Mouse (Mus musculus) kidney, embryonic 15.5 days (tissue): Measurements from ENCODE around the gene Msi1. TPM values are rescaled to one million over a fixed set of nuclear protein-coding genes. Genes with fewer than 3 reads are reported as not detected.
"Not testable (repeated sequence)": the region's sequence is repeated elsewhere in the genome, so short reads cannot be mapped to it uniquely, and the experiment has no call there.

ENCODE experiments used
- ATAC-seq: fragments of 200-750 bp; cut with Nextera tagmentation; replicated peaks from 2 replicates; pipeline ENCODE4 v1.8.0; 2017; ENCODE audit warnings: moderate TSS enrichment; ENCODE audit not compliant: low FRiP score
- H3K27ac ChIP-seq: fragments of 300-500 bp; sonication (generic); 2 replicates; pipeline ENCODE4 v1.5.1; 2015; ENCODE audit warnings: mild to moderate bottlenecking, inconsistent platforms
- H3K27me3 ChIP-seq: fragments of 300-500 bp; sonication (generic); 2 replicates; pipeline ENCODE4 v1.6.1; 2015; ENCODE audit warnings: inconsistent platforms
- H3K36me3 ChIP-seq: fragments of 300-500 bp; sonication (generic); 2 replicates; pipeline ENCODE4 v1.6.1; 2015; ENCODE audit warnings: inconsistent platforms
- H3K4me1 ChIP-seq: fragments of 300-500 bp; sonication (generic); 2 replicates; pipeline ENCODE4 v1.6.1; 2015; ENCODE audit warnings: inconsistent platforms
- H3K4me2 ChIP-seq: fragments of 300-500 bp; sonication (generic); 2 replicates; pipeline ENCODE4 v1.6.1; 2015; ENCODE audit warnings: moderate library complexity, mild to moderate bottlenecking, inconsistent platforms
- H3K4me3 ChIP-seq: fragments of 300-500 bp; sonication (generic); replicated peaks from 2 replicates; pipeline ENCODE4 v1.5.1; 2015; ENCODE audit warnings: mild to moderate bottlenecking, inconsistent platforms
- H3K9ac ChIP-seq: fragments of 300-500 bp; sonication (generic); 2 replicates; pipeline ENCODE4 v1.6.1; 2015; ENCODE audit warnings: mild to moderate bottlenecking, inconsistent platforms
- H3K9me3 ChIP-seq: fragments of 300-500 bp; sonication (generic); replicated peaks from 2 replicates; pipeline ENCODE4 v1.6.1; 2016; ENCODE audit warnings: inconsistent platforms
- WGBS: fragments of 180-500 bp; shearing (Covaris S2); methylation state at CpG from one replicate; pipeline ENCODE4 v1.1.7; 2015; ENCODE audit warnings: mixed read lengths; 5-methylcytosine and 5-hydroxymethylcytosine counted together
- polyA plus RNA-seq: library from polyadenylated mRNA; unstranded; fragments of >200 nt; fragmentation: Nextera tagmentation; extraction: Ambion mirVana; gene quantifications from 2 replicates; pipeline ENCODE4 v1.2.1, GENCODE M21; 2015

Msi1 gene
- polyA plus RNA-seq, 1 experiment from 2014 or later, result 22.0 TPM

DNA sequence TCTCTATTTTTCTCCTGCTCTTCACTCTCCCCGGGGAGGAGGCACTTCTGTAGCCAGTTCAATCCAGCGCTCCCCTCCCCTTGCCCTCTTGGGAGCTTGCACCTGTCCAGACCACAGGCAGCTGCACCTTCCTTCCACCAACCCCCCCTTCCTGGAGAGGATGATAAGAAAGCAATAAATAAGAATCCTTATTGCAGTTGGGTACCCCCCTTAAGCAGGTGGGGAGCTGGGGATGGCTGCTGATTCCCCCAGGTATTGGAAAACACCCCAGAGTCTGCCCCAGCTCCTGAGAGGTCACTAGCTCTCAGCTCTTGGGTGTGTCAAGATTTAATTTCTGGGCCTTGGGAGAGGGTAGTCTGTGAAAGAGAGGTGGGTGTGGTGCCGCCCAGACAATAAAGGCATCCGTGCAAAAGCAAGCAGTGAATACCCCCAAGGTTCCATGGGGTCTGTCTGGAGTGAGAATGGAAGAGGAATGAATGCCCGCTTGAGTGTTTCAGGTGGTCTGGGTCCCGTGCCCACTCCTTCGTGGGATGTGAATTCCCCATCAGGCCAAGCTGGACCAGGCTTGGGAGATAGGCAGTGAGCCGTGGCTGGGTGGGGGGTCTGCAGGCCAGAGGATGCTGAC is 6.5 kb downstream of the Msi1 start:
- peak overlapping the region; percentile 39 for H3K4me3 ChIP-seq
- no peaks in the 10 kb centered on the region for H3K9me3 ChIP-seq
- peak overlapping the region; percentile 87 for H3K27ac ChIP-seq
- no peak for ATAC-seq
- H3K36me3 ChIP-seq, result peaks cover 34% of the 10 kb centered on the region
- 28% methylated on average over 8 of the region's 8 CpGs for WGBS
- H3K4me2 ChIP-seq, result peak overlapping the region; percentile 61
- peaks cover 80% of the 10 kb centered on the region for H3K4me1 ChIP-seq
- peak overlapping the region; percentile 44 for H3K9ac ChIP-seq
- H3K27me3 ChIP-seq, result no peaks in the 10 kb centered on the region

DNA sequence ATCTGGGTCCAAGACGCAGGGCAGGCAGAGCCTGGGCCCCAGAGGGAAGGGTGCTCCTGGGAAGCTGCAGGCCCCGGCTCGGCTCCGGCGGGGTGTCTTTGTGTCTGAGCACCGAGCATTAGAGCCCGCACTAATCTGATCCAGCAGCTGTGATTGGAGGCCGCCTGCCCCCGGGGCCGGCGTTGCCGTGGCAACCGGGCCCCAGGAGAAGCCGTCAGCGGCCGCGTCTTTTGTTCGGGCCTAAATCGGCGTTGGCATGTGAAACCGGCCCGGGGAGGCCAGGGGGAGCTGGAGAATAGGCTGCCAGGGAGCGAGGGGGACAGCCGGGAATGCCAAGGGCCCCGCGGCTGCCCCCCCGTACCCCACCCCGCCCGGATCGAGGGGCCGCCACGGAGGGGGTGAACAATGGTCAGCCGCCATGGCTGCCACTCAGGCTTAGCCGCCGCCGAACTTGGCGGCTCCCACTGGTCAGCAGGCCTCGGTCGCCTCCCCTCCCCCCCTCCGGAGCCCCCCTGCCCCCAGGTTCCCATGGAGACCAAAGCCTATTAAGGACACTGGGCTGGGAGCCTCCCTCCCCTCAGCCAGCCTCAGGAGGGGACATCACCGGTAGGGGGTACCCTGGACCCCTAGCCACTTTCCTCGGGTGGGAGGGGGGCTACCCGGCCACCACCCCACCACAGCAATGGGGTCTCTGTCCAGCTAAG is 7.2 kb downstream of the Msi1 start:
- ATAC-seq, result peak; percentile 81

DNA sequence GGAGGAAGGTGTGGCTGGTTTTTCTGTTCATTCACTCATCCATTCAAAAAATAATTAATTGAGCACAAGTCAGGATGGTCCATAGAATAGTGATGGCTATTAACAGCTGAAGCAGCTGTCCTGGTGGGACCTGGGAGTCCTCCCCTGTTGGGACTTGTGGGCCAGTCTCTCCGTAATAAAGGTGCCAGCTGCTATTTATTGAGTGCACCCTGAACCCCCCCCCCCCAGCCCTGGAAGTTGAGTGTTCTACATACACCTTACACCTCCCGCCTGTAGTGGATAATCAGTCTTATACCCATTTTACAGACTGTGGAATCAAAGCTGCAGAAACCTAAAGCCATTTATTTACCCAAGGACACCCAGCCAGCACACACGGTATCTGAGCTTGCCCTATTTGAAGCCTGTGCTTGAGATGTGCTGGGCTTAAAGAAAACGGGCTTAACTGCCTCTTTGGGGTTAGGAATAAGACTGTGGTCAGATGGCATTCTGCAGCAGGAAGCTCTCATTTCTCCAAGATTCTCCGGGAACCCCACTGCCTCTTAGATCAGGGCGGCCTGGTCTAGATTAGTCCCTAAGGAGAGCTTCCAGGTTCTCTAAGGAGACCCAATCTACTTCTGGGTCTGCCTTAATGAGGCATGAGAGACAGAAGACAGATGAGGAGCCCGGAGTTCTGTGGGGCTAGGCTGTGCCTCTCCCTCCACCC is 8.0 kb downstream of the Msi1 start:
- Histone ChIP-seq H3K27me3 (no peaks in the 10 kb centered on the region), H3K9ac (no peak overlapping the region)

More for the DNA sequence above, 7.2 kb downstream of the Msi1 start:
- Histone ChIP-seq H3K4me3 (peak overlapping the region; percentile 39), H3K27ac (peak overlapping the region; percentile 87), H3K9ac (peak overlapping the region; percentile 44), H3K4me2 (peak overlapping the region; percentile 61), H3K36me3 (peaks cover 35% of the 10 kb centered on the region), H3K9me3 (no peaks in the 10 kb centered on the region), H3K27me3 (no peaks in the 10 kb centered on the region), H3K4me1 (peaks cover 76% of the 10 kb centered on the region)
- WGBS, result under 1% methylated on average over 40 of the region's 43 CpGs

DNA sequence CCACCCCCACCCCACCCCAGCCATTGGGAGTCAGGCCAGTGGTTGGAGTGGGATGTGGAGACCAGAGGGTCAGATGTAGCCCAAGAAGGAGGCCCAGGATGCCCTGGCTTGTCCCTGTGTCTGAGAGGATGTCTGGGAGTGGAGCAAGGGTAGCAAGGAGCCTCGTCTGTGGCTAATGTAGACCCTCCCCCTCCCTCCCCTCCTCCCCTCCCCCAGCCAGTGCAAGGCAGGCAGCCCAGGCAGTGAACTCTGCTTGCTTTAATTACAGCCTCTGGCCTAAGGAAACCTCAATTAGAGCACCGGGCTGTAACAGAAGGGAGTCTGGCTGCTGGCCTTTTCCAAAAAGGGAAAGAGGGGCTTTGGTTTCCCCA is 8.5 kb downstream of the Msi1 start:
- peak overlapping the region; percentile 87 for H3K27ac ChIP-seq

More for the DNA sequence above, 8.0 kb downstream of the Msi1 start:
- Histone ChIP-seq H3K4me1 (peaks cover 68% of the 10 kb centered on the region), H3K9me3 (no peaks in the 10 kb centered on the region), H3K4me3 (no peak overlapping the region), H3K27ac (peak overlapping the region; percentile 87), H3K4me2 (no peak overlapping the region; the same call in 1 of the 2 replicates), H3K36me3 (peaks cover 43% of the 10 kb centered on the region)
- no peak for ATAC-seq
- WGBS, result 55% methylated on average over 7 of the region's 7 CpGs

DNA sequence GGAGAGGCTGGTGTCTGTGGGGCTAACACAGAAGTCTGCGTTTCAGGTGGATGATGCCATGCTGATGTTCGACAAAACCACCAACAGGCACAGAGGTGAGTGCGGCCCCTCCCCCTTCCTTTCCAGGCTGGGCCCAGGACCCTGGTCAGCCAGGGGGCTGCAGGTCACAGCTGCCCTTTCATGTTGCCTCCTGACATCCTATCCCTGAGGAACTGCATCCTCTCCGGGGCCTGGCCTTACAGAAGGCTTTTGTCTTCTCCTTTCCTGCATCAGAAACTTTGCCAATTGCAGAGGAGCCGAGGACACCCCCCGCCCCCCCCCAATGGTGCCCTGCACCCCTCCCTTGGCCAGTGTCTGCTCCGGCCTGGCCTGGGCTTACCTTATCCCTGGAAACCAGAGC is 9.3 kb downstream of the Msi1 start:
- peak overlapping the region; percentile 87 for H3K27ac ChIP-seq
- WGBS, result 32% methylated on average over 7 of the region's 7 CpGs
- H3K9me3 ChIP-seq, result no peaks in the 10 kb centered on the region
- ATAC-seq, result no peak
- H3K36me3 ChIP-seq, result peaks cover 48% of the 10 kb centered on the region
- H3K4me3 ChIP-seq, result no peak overlapping the region
- no peaks in the 10 kb centered on the region for H3K27me3 ChIP-seq
- H3K4me1 ChIP-seq, result peaks cover 59% of the 10 kb centered on the region
- H3K4me2 ChIP-seq, result no peak overlapping the region
- H3K9ac ChIP-seq, result no peak overlapping the region

More for the DNA sequence above, 8.5 kb downstream of the Msi1 start:
- Histone ChIP-seq H3K4me2 (no peak overlapping the region), H3K36me3 (peaks cover 43% of the 10 kb centered on the region), H3K9me3 (no peaks in the 10 kb centered on the region), H3K4me1 (peaks cover 63% of the 10 kb centered on the region), H3K4me3 (no peak overlapping the region), H3K9ac (no peak overlapping the region), H3K27me3 (no peaks in the 10 kb centered on the region)
- WGBS, result 8% methylated on average over 2 of the region's 2 CpGs
- ATAC-seq, result no peak

DNA sequence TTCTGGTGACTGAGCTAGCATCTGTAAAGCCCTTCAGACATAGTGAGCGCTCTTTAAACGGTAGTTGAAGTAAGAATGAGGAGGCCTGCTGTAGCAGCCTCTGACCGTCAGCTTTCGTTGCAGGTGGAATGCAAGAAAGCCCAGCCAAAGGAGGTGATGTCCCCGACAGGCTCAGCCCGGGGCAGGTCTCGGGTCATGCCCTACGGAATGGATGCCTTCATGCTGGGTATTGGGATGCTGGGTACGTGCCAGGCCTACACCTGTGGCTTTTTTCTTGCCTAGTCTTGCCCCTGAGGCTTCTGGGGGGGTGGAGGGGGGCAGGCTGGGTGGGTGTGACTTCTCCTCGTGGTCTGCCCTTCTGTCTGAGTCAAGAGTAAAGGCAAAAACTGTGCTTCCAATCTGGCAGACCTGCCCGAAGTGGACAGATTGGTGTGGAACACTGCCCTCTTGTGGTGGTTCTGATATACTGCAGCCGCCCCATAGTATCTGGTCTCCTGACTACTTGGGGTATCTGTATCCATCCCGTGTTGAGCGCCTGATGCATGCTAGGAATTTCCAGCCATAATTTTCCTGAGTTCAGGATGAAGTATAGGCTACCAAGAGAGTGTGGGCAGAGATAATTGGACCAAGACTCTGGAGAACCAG is 11.9 kb downstream of the Msi1 start:
- Histone ChIP-seq H3K9ac (no peak overlapping the region), H3K4me1 (peaks cover 32% of the 10 kb centered on the region), H3K27me3 (no peaks in the 10 kb centered on the region), H3K4me2 (no peak overlapping the region), H3K4me3 (no peak overlapping the region), H3K27ac (no peak overlapping the region), H3K36me3 (peaks cover 68% of the 10 kb centered on the region), H3K9me3 (no peaks in the 10 kb centered on the region)
- ATAC-seq, result peak; percentile 22; the same call in 1 of the 2 replicates
- WGBS, result 41% methylated on average over 14 of the region's 14 CpGs

DNA sequence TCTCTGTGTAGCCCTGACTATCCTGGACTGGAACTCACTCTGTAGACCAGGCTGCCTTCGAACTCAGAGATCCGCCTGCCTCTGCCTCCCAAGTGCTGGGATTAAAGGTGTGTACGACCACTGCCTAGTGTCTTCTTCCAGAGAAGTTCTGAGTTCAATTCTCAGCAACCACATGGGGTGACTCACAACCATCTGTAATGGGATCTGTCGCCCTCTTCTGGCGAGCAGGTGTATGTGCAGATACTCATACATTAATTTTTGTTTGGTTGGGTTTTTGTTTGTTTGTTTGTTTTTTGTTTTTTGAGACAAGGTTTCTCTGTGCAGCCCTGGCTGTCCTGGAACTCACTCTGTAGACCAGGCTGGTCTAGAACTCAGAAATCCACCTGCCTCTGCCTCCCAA is 13.3 kb downstream of the Msi1 start:
- peaks cover 19% of the 10 kb centered on the region for H3K4me1 ChIP-seq
- WGBS, result 84% methylated on average over 5 of the region's 5 CpGs
- peaks cover 81% of the 10 kb centered on the region for H3K36me3 ChIP-seq
- H3K9ac ChIP-seq, H3K27me3 ChIP-seq, ATAC-seq, H3K9me3 ChIP-seq, H3K27ac ChIP-seq, H3K4me3 ChIP-seq, H3K4me2 ChIP-seq: not testable (repeated sequence)

DNA sequence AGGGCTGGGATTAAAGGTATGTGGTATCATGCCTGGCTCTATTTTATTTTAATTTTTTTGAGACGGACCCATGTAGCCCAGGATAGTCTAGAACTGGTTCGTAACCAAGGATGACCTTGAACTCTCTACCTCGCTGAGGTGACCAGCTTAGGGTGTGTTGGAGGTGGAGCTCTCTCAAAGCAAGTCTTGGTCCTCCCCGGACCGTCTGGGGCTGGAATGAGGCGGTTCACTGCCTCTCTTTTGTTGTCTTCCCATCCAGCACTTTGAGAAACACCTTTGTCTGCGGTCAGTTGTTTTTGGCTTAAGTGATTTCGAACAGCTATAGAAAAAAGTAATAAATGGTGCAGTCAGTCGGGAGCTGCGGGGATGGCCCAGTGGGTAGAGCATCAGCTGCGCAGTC is 14.7 kb downstream of the Msi1 start:
- no peaks in the 10 kb centered on the region for H3K9me3 ChIP-seq
- H3K4me2 ChIP-seq, result no peak overlapping the region
- no peak overlapping the region for H3K4me3 ChIP-seq
- ATAC-seq, result no peak
- H3K36me3 ChIP-seq, result peaks cover 84% of the 10 kb centered on the region
- H3K4me1 ChIP-seq, result peaks cover 4% of the 10 kb centered on the region
- H3K9ac ChIP-seq, result no peak overlapping the region
- H3K27me3 ChIP-seq, result no peaks in the 10 kb centered on the region
- H3K27ac ChIP-seq, result no peak overlapping the region
- WGBS, result 92% methylated on average over 11 of the region's 11 CpGs

DNA sequence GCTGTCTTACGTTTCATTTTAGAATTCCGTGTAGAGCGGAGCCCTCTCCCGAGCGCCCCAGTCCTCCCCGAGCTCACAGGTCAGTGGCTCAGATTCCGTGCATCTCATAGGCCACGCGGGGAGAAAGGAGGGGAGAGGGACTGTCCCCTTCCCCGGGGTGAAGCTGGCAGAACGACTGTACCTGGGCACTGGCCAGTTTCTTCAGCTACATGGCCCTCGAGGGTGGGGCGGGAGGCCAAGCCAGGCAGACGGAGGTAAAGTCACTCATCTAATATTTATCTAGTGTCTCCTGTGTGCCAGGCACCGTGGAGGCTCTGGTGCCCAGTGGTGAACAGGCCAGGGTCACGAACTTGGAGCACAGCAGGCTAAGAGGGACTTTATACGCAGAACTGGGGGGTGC is 17.7 kb downstream of the Msi1 start:
- ATAC-seq, result no peak

DNA sequence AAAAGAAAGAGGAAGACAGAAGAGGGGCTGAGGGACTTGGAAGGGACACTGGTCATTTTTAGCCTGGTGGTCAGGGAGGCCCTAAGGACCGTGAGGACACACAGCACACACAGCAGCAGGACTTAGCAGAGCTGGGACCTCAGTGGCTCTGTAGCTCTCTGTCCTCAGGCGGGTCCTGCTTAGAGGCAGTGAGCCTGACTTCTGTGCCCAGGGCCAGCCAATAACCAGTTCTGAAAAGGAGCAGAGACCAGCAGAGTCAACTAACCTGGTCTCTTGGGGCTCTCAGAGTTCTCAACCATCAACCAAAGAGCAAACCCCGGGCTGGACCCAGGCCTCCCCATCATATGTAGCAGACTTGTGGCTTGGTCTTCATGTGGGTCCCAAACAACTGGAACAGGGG is 19.8 kb downstream of the Msi1 start:
- 86% methylated on average over 3 of the region's 3 CpGs for WGBS
- 0 out of 2 replicates have a peak, but pooled peaks cover 5% of the 10 kb centered on the region for H3K4me1 ChIP-seq
- no peaks in the 10 kb centered on the region for H3K27me3 ChIP-seq
- H3K36me3 ChIP-seq, result peaks cover 90% of the 10 kb centered on the region
- no peak overlapping the region for H3K4me2 ChIP-seq
- H3K9me3 ChIP-seq, result no peaks in the 10 kb centered on the region
- no peak overlapping the region for H3K27ac ChIP-seq
- ATAC-seq, result no peak
- no peak overlapping the region for H3K4me3 ChIP-seq
- no peak overlapping the region for H3K9ac ChIP-seq

More for the DNA sequence above, 17.7 kb downstream of the Msi1 start:
- Histone ChIP-seq H3K4me1 (no peaks in the 10 kb centered on the region), H3K4me3 (no peak overlapping the region), H3K36me3 (peaks cover 95% of the 10 kb centered on the region), H3K27ac (no peak overlapping the region), H3K9me3 (no peaks in the 10 kb centered on the region), H3K4me2 (no peak overlapping the region), H3K9ac (no peak overlapping the region), H3K27me3 (no peaks in the 10 kb centered on the region)
- WGBS, result 84% methylated on average over 17 of the region's 17 CpGs

DNA sequence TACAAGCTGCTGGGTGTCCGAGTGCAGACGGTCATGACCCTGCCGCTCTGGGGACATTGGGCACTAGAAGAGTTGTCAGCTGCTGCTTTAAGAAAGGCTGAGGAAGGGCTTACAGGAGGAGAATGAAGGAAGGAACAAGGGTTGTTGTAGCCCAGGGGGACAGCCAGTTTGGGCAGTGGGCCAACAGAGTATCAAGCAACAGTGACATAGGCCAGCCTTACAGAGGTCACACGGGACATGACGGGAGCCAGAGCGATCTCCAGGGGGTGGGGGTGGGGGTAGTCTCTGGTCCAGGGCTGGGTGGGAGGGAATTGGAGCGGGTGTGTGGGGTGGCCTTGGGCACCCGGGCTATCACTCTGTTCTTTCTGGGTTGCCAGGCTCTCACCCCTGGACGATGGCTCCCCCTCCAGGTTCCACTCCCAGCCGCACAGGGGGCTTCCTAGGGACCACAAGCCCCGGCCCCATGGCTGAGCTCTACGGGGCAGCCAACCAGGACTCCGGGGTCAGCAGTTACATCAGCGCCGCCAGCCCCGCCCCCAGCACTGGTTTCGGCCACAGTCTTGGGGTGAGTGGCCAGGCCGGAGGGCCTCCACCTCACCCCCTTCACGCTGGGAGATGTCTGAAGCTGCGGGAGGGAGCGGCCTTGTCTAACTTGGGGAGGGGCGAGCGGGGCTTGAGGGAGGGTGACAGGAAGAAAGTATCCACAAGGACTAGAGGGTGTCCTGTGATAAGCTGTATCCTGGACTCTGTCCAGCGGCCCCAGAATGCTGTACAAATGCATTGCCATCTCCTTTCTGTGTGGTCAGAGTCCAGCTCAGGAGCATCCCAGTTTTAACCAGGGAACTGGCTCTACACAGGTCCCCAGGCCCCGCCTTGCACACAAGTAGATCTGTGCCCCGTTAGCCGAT is 21.3 kb downstream of the Msi1 start:
- no peak for ATAC-seq
- WGBS, result 90% methylated on average over 27 of the region's 27 CpGs
- peaks cover 81% of the 10 kb centered on the region for H3K36me3 ChIP-seq

More for the DNA sequence above, 21.3 kb downstream of the Msi1 start:
- Histone ChIP-seq H3K4me3 (no peak overlapping the region), H3K4me1 (peaks cover 13% of the 10 kb centered on the region), H3K9me3 (no peaks in the 10 kb centered on the region), H3K9ac (no peak overlapping the region), H3K27ac (no peak overlapping the region), H3K27me3 (no peaks in the 10 kb centered on the region), H3K4me2 (no peak overlapping the region)
